Mouse (Mus musculus) forebrain, embryonic 15.5 days (tissue): ENCODE measurements around the gene Egln3. TPM values are rescaled to one million over a fixed set of nuclear protein-coding genes. Genes with fewer than 3 reads are reported as not detected.
A peak's percentile ranks its signal among the peaks of the same experiment; 100 is the strongest.

Experiments used
- ATAC-seq: fragments of 200-750 bp; cut with Nextera tagmentation; replicated peaks from 2 replicates; pipeline ENCODE4 v1.8.0; 2017; ENCODE audit warnings: mild to moderate bottlenecking, moderate TSS enrichment, moderate library complexity
- H3K27ac ChIP-seq: fragments of 300-500 bp; sonication (generic); replicated peaks from 2 replicates; pipeline ENCODE4 v1.5.1; 2015; ENCODE audit warnings: mild to moderate bottlenecking, inconsistent platforms
- H3K27me3 ChIP-seq: fragments of 300-500 bp; sonication (generic); 2 replicates; pipeline ENCODE4 v1.6.1; 2015; ENCODE audit warnings: inconsistent platforms
- H3K36me3 ChIP-seq: fragments of 300-500 bp; sonication (generic); 2 replicates; pipeline ENCODE4 v1.6.1; 2015; ENCODE audit warnings: mild to moderate bottlenecking, inconsistent platforms
- H3K4me1 ChIP-seq: fragments of 300-500 bp; sonication (generic); 2 replicates; pipeline ENCODE4 v1.6.1; 2015; ENCODE audit warnings: inconsistent platforms
- H3K4me2 ChIP-seq: fragments of 300-500 bp; sonication (generic); replicated peaks from 2 replicates; pipeline ENCODE4 v1.6.1; 2015; ENCODE audit warnings: mild to moderate bottlenecking, inconsistent platforms
- H3K4me3 ChIP-seq: fragments of 300-500 bp; sonication (generic); 2 replicates; pipeline ENCODE4 v1.5.1; 2015; ENCODE audit warnings: mild to moderate bottlenecking, inconsistent platforms
- H3K9ac ChIP-seq: fragments of 300-500 bp; sonication (generic); replicated peaks from 2 replicates; pipeline ENCODE4 v1.6.1; 2015; ENCODE audit warnings: mild to moderate bottlenecking, inconsistent platforms
- H3K9me3 ChIP-seq: fragments of 300-500 bp; sonication (generic); 2 replicates; pipeline ENCODE4 v1.6.1; 2016; ENCODE audit warnings: inconsistent platforms
- WGBS: fragments of 180-500 bp; shearing (Covaris S2); methylation state at CpG from one replicate; pipeline ENCODE4 v1.1.7; 2015; ENCODE audit warnings: mixed read lengths; 5-methylcytosine and 5-hydroxymethylcytosine counted together
- polyA plus RNA-seq: library from polyadenylated mRNA; unstranded; fragments of >200 nt; fragmentation: Nextera tagmentation; extraction: Ambion mirVana; gene quantifications from 2 replicates; pipeline ENCODE4 v1.2.1, GENCODE M21; 2015

Gene Egln3
- polyA plus RNA-seq, 1 experiment from 2014 or later: 7.1 TPM

- no peak overlapping the region for H3K9ac ChIP-seq
- 0 out of 2 replicates have a peak overlapping the region, but pooled peaks have one; percentile 1 for H3K27ac ChIP-seq
- 80% methylated on average over 12 of the region's 12 CpGs for WGBS
- H3K9me3 ChIP-seq: no peaks in the 10 kb centered on the region
- ATAC-seq: no peak
- H3K4me3 ChIP-seq: no peak overlapping the region
- H3K36me3 ChIP-seq: no peaks in the 10 kb centered on the region
- no peaks in the 10 kb centered on the region for H3K4me1 ChIP-seq
- H3K27me3 ChIP-seq: no peaks in the 10 kb centered on the region
- H3K4me2 ChIP-seq: no peak overlapping the region
Measured at GRCm38 (mm10) chr12:54222036-54222760, 18.5 kb upstream of the Egln3 start.

- 90% methylated on average over 5 of the region's 5 CpGs for WGBS
Measured at GRCm38 (mm10) chr12:54216673-54217072, 13.0 kb upstream of the Egln3 start.

GRCm38 (mm10) chr12:54214426-54214825 is 10.8 kb upstream of the Egln3 start:
- no peaks in the 10 kb centered on the region for H3K36me3 ChIP-seq
- H3K4me2 ChIP-seq: no peak overlapping the region
- no peaks in the 10 kb centered on the region for H3K9me3 ChIP-seq
- no peaks in the 10 kb centered on the region for H3K27me3 ChIP-seq
- no peak overlapping the region for H3K9ac ChIP-seq
- H3K4me1 ChIP-seq: no peaks in the 10 kb centered on the region
- H3K27ac ChIP-seq: no peak overlapping the region
- no peak overlapping the region for H3K4me3 ChIP-seq
- WGBS: 79% methylated on average over 6 of the region's 6 CpGs
- ATAC-seq: no peak

More at GRCm38 (mm10) chr12:54216673-54217072, 13.0 kb upstream of the Egln3 start:
- H3K9me3 ChIP-seq: no peaks in the 10 kb centered on the region
- H3K4me3 ChIP-seq: no peak overlapping the region
- H3K27ac ChIP-seq: no peak overlapping the region
- H3K4me1 ChIP-seq: no peaks in the 10 kb centered on the region
- H3K9ac ChIP-seq: no peak overlapping the region
- H3K4me2 ChIP-seq: no peak overlapping the region
- no peaks in the 10 kb centered on the region for H3K27me3 ChIP-seq
- no peaks in the 10 kb centered on the region for H3K36me3 ChIP-seq
- no peak for ATAC-seq

GRCm38 (mm10) chr12:54213871-54214270 is 10.2 kb upstream of the Egln3 start:
- Histone ChIP-seq H3K4me3 (no peak overlapping the region), H3K36me3 (no peaks in the 10 kb centered on the region), H3K27ac (no peak overlapping the region), H3K4me2 (no peak overlapping the region), H3K4me1 (no peaks in the 10 kb centered on the region), H3K9me3 (no peaks in the 10 kb centered on the region), H3K27me3 (no peaks in the 10 kb centered on the region), H3K9ac (no peak overlapping the region)
- no peak for ATAC-seq
- 85% methylated on average over 4 of the region's 4 CpGs for WGBS

GRCm38 (mm10) chr12:54213230-54213629 is 9.6 kb upstream of the Egln3 start:
- no peak for ATAC-seq
- Histone ChIP-seq H3K4me2 (no peak overlapping the region), H3K9ac (no peak overlapping the region), H3K4me3 (no peak overlapping the region), H3K36me3 (no peaks in the 10 kb centered on the region), H3K9me3 (no peaks in the 10 kb centered on the region), H3K27me3 (no peaks in the 10 kb centered on the region), H3K4me1 (no peaks in the 10 kb centered on the region), H3K27ac (no peak overlapping the region)
- 71% methylated on average over 5 of the region's 5 CpGs for WGBS

GRCm38 (mm10) chr12:54209182-54209563 is 5.5 kb upstream of the Egln3 start:
- Histone ChIP-seq H3K27ac (no peak overlapping the region), H3K9me3 (no peaks in the 10 kb centered on the region), H3K27me3 (no peaks in the 10 kb centered on the region), H3K36me3 (no peaks in the 10 kb centered on the region), H3K4me2 (no peak overlapping the region), H3K4me3 (no peak overlapping the region), H3K9ac (no peak overlapping the region), H3K4me1 (0 out of 2 replicates have a peak, but pooled peaks cover under 1% of the 10 kb centered on the region)
- 75% methylated on average over 6 of the region's 6 CpGs for WGBS
- ATAC-seq: no peak

GRCm38 (mm10) chr12:54208433-54209181 is 4.9 kb upstream of the Egln3 start:
- no peak overlapping the region for H3K4me2 ChIP-seq
- WGBS: 59% methylated on average over 8 of the region's 8 CpGs
- peaks cover 6% of the 10 kb centered on the region; the same call in 1 of the 2 replicates for H3K4me1 ChIP-seq

GRCm38 (mm10) chr12:54205731-54206130 is 2.1 kb upstream of the Egln3 start:
- Histone ChIP-seq H3K36me3 (no peaks in the 10 kb centered on the region), H3K27ac (no peak overlapping the region), H3K4me1 (peaks cover 18% of the 10 kb centered on the region), H3K9me3 (no peaks in the 10 kb centered on the region), H3K4me3 (no peak overlapping the region), H3K4me2 (no peak overlapping the region), H3K27me3 (no peaks in the 10 kb centered on the region), H3K9ac (no peak overlapping the region)
- no peak for ATAC-seq
- 93% methylated on average over 4 of the region's 4 CpGs for WGBS

More at GRCm38 (mm10) chr12:54208433-54209181, 4.9 kb upstream of the Egln3 start:
- Histone ChIP-seq H3K27me3 (no peaks in the 10 kb centered on the region), H3K36me3 (no peaks in the 10 kb centered on the region), H3K4me3 (no peak overlapping the region), H3K27ac (no peak overlapping the region), H3K9ac (no peak overlapping the region), H3K9me3 (no peaks in the 10 kb centered on the region)
- no peak for ATAC-seq

- Histone ChIP-seq H3K4me3 (no peak overlapping the region), H3K9me3 (no peaks in the 10 kb centered on the region), H3K36me3 (no peaks in the 10 kb centered on the region), H3K27me3 (no peaks in the 10 kb centered on the region), H3K27ac (no peak overlapping the region), H3K4me2 (no peak overlapping the region), H3K9ac (no peak overlapping the region), H3K4me1 (peaks cover 19% of the 10 kb centered on the region)
- WGBS: 9% methylated on average over 1 of the region's 1 CpGs
- no peak for ATAC-seq
Measured at GRCm38 (mm10) chr12:54205195-54205594, 1.5 kb upstream of the Egln3 start.

GRCm38 (mm10) chr12:54202765-54203655 is 650 bp downstream of the Egln3 start:
- 4% methylated on average over 55 of the region's 55 CpGs for WGBS
- H3K4me3 ChIP-seq: peak overlapping the region; percentile 44

GRCm38 (mm10) chr12:54202276-54202675 is 1.4 kb downstream of the Egln3 start:
- Histone ChIP-seq H3K36me3 (no peaks in the 10 kb centered on the region), H3K27ac (no peak overlapping the region), H3K4me1 (peaks cover 44% of the 10 kb centered on the region), H3K4me2 (peak overlapping the region; percentile 81), H3K9me3 (no peaks in the 10 kb centered on the region), H3K4me3 (peak overlapping the region; percentile 44), H3K9ac (no peak overlapping the region), H3K27me3 (no peaks in the 10 kb centered on the region)
- ATAC-seq: no peak
- 47% methylated on average over 6 of the region's 6 CpGs for WGBS

More at GRCm38 (mm10) chr12:54202765-54203655, 650 bp downstream of the Egln3 start:
- ATAC-seq: peak; percentile 63
- no peaks in the 10 kb centered on the region for H3K27me3 ChIP-seq
- peak overlapping the region; percentile 81 for H3K4me2 ChIP-seq
- no peaks in the 10 kb centered on the region for H3K36me3 ChIP-seq
- peak overlapping the region; percentile 49 for H3K9ac ChIP-seq
- no peaks in the 10 kb centered on the region for H3K9me3 ChIP-seq
- H3K4me1 ChIP-seq: peaks cover 36% of the 10 kb centered on the region
- no peak overlapping the region for H3K27ac ChIP-seq
